Mouse (Mus musculus) adrenal gland, postnatal 36 days (tissue): ENCODE measurements around the gene Atp1b2. TPM values are rescaled to one million over a fixed set of nuclear protein-coding genes. Genes with fewer than 3 reads are reported as not detected.

Source experiments
- DNase-seq, 2 experiments: peaks; one replicate each; pipeline ENCODE4 v3.0.0; 2021; ENCODE audit warnings: mixed read lengths in 1 of 2
- total RNA-seq, 2 experiments: library from RNA; stranded (reverse); gene quantifications; 2 replicates each; pipeline ENCODE4 v1.2.3; 2021

The Atp1b2 gene
- total RNA-seq, 2 experiments from 2014 or later: 28.5 to 45.4 TPM

GRCm38 (mm10) chr11:69608525-69608924 lies 2.8 kb upstream of the Atp1b2 start:
- no peak for DNase-seq

GRCm38 (mm10) chr11:69606832-69607231 lies 1.1 kb upstream of the Atp1b2 start:
- DNase-seq: no peak

- no peak for DNase-seq
Measured at GRCm38 (mm10) chr11:69606491-69606795, 701 bp upstream of the Atp1b2 start.

DNA sequence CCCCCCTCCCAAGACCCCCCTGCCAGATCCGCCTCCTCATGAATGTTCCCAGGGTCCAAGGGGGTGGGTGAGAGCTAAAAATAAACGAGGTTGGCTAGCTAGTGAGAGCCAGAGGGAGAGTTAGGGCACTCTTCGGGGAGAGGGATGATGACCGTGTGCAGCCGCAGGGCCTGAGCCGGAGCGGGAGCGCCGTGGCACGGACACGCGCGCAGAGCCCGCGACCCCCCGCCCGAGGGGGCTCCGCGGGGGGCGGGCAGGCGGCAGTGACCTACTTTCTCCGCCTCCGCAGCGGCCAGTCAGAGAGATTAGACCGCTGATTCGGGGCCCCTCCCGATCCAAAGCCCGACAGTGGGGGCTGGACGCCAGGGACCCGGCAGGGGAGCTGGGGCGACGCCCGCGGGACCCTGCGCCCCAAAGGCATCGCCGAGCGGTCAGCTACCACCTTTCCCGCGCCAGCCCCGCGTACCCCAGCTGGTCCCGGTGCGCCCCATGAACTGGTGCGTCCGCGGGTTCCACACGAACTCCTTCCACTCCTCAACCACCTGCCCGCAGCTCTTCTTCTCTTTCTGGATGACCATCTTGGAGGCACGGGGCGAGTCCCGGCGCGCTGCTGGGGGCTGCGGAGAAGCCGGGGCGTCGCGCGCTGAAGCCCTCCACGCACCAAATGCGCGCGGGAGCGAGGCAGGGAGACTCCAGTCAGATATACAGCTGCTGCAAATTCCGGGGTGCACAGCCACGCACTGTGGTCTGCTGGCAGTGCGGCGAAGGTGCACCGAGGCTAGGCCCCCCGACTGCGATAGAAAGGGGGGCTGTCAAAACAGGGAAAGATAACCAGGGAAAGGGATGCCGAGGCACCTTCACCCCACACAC lies 712 bp downstream of the Atp1b2 start:
- peak; percentile 26 to 47 for DNase-seq

- no peak for DNase-seq
Measured at GRCm38 (mm10) chr11:69604347-69604746, 1.4 kb downstream of the Atp1b2 start.

DNA sequence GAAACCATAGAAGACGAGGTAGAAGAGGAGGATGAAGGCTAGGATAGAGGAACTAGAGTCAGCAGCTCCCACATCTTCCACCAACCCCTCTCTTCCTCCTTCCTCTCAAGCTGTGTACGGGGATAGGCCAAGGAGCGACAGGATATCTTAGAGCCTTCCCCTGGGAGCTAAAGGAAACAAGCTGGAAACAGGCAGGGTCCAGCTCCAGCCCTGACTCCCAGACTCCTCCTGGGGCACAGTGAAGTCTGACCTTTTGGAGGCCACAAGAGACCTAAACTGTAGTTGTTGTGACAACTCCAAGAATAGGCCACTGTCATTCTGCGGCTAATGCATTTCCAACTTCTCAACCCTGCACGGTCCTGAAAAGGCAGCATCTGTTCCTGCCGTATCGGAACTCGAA lies 2.2 kb downstream of the Atp1b2 start:
- DNase-seq: no peak

DNA sequence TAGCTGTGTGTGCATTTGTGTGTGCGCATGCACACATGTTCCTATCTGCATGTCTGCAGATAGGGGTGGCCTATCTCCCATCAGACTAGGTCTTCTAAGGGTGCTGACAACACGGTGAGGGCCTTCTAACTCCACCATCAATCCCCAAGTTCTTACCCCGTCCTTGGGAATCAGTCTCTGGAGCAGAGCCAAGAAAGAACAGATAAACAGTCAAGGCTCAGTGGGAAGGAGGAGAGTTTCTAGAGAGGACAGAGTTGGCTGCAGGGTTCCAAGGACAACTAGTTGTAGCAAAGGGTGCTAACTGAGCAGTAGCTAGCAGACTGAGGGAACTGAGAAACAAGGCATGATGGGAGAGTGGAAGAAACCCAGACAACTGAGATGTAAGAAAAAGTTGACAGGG lies 4.0 kb downstream of the Atp1b2 start:
- peak in 1 of 2 experiments; percentile 32 for DNase-seq

DNA sequence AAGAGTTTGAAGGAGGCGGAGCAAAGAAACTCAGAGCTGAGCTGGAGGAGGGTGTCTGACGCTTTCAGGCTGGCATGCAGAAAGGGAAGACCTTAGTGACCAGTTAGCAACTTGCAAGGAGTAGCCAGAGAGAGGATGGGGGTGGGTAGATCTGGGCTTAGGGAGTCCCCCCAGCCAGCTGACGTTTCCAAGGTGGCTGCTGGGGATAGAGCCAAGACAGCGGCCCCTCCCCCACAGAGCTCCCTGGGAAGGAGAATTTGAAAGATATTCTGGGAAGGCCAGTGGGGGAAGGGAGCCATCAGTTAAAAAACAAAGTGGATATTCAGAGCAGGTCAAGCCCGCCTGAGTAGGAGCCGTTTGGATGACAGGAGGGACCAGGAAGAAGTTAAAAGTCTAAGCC lies 5.6 kb downstream of the Atp1b2 start:
- DNase-seq: peak; percentile 38 to 66

GRCm38 (mm10) chr11:69599436-69599835 lies 6.3 kb downstream of the Atp1b2 start:
- no peak for DNase-seq

GRCm38 (mm10) chr11:69594853-69595252 lies 10.9 kb downstream of the Atp1b2 start:
- no peak for DNase-seq

DNA sequence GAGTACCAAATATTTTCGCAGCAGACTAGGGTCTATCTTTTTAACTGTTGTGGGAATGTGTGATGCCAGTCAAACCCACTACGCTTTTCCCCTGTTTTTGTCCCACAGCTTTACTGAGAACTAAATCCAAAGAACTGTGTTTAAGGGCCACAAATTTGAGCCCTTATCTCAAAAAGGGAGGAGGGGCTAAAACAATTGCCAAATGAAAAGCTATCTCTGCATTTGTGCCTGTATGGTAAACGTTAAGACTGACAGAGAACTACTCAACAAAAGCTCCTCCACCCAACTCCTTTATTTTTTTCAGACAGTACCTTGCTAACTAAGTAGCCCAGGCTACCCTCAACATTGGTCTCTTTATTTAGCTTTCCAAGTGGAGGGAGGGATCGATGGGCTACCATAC lies 12.9 kb downstream of the Atp1b2 start:
- no peak for DNase-seq

DNA sequence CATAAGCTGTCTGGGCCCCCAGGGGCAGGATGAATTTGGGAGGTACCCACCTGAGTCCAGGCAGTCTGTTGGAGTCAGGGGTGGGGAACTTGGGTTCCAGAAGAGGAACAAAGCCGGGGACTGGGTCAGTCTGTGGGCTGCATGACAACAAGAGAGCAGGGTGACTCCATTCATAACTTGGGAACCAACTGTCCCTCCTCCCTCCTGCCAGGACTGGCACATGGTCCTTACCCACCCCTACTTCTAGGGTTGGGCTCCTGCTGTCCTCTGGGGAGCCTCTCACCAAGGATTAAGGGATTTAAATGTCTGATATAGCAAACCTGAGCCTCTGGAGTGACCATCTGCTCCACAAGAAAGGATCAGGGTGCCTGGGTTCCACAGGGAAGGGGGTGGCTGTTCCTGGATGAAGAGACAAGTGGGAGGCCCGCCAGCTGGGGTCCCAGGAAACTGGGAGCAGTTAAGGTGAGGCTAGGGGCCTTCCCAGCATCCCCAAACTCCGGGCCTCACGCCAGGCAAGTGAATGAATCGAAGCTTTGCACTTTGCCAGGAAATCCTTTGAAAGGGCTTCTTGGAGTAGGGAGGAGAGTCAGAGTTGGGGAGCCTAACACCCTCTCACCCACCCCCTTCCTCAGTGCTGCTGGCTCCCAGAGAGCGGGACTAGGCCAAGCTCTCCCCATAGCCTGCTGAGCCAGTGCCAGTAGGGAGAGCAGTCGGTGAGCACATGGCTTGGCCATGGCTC lies 13.7 kb downstream of the Atp1b2 start:
- DNase-seq: no peak

GRCm38 (mm10) chr11:69591424-69591823 lies 14.3 kb downstream of the Atp1b2 start:
- DNase-seq: no peak

- DNase-seq: no peak
Measured at GRCm38 (mm10) chr11:69590622-69591021, 15.1 kb downstream of the Atp1b2 start.

GRCm38 (mm10) chr11:69589207-69589834 lies 16.4 kb downstream of the Atp1b2 start:
- no peak for DNase-seq

DNA sequence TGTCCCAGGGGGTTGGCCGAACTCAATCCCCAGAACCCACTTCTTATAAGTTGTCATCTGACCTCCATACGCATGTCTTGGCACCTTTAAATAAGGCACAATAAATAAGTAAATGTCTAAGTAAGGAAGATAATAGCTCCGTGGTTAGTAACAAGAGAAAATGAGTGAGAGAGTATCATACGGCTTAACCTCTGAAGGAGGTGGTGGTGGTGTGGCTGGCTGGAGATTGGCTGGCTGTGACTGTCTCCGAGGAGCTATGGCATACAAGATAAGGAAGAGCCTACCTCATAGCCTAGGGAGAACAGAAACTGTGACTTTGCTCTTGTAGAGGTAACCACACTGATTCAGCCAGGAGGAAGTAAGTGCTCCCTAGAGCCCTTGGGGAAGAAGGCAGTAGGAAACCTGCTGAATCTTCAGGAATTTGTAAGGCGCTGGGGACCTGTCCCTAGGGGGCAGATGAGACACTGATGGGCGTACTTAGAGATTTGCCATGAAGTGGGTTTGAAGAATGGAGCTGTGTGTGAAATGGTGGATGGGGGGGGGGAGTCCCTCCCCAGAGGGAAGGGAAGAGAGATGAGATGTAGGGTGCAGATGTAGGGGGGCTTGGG lies 19.9 kb downstream of the Atp1b2 start:
- no peak for DNase-seq

GRCm38 (mm10) chr11:69584937-69585336 lies 20.8 kb downstream of the Atp1b2 start:
- no peak for DNase-seq

DNA sequence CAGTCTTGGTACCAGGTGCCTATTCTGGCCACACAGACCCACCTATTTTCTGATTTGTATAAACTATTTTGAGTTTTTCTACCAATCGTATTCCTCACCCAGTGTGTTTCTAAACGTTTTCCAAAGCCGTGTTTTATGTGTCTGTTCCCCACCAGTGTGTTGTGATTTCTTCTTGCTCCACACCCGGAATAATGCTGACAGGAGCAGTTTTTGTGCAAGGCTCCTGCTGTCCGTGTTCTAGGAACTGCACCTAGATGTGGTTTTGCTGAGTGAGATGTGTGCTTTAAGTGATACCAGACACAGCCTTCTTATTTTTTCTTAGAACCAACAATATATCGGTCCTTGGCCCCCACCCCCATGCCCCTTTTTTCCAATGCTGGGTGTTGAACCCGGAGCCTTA lies 21.7 kb downstream of the Atp1b2 start:
- no peak for DNase-seq

DNA sequence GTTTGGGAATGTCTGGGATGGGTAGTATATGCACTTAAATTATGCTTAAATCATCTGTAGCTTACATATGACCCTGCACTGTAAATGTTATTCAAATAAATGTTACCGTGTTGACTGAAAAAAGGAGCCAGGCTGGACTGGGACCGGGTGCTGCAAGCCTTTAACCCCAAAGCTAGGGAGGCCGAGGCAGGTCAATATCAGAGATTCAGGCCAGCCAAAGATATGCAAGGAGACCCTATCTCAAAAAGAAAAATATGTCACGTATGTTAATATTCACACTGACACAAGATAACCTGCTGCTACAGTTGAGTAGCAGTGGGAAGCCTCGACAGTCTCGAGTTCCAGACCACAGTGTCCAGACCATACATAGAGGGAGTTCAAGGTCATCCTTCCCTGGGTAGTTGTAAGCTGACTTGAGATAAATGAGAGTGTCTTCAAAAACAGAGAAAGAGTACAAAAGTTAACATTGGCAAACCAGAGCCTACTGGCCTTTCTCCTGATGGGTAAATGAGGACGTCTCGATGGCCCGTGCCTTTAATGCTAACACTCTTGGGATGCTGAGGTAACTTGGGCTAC lies 23.4 kb downstream of the Atp1b2 start:
- DNase-seq: no peak

- no peak for DNase-seq
Measured at GRCm38 (mm10) chr11:69581814-69582213, 23.9 kb downstream of the Atp1b2 start.

DNA sequence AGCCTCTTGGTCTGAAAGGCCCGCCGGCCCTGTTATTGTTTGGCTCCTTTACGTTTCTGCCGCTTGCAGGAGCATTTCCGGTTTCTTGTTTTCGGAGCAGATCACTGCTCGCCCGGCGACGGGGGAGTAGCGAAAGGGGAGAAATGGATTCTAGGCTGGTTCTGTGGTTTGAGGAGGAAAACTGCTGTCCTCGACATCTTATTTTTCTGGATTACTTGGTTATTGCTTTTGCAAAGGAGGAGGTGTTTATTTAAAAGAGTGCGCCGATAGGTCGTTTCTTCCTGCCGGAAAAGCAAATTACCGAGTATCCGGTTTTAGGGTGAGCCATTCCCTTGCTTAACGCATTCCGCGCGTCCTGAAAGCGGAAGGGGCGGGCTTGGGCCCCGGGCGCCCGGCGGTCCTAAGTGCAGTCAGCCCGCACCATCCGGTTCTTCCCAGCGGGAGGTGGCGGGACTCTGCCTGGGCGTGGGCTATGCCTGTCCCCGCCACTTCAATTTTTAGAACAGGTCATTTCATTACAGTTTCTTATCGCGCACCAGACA lies 24.5 kb downstream of the Atp1b2 start:
- peak; percentile 95 for DNase-seq

DNA sequence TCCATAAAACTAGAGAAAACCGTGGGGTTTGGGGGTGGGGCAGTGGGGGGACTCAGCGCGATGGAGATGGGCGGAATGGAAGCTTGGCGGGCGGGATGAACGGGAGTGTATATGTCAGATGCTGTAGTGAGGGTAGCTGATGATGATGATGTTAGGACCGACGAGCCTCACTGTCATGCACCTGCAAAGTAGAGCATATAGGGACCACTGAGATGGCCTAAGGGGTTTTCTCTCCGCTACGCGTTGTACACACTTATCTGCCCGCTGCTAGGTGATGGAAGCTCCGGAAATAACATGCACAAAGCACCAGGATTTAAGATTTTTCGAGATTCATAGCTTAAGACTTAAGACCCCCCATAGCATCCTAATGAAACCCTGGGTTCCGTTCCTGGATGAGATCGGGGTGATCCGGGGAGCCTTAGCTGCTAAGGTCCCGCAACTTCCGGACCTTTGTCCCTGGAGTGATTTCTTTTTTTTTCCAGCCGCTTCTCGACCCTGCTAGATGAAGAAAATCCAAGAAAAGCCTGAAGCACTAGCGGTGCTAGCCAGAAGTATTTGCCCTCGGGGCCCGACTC lies 25.1 kb downstream of the Atp1b2 start:
- no peak for DNase-seq
